Mouse (Mus musculus): Measurements from ENCODE around the gene 4930455H04Rik. TPM values are rescaled to one million over a fixed set of nuclear protein-coding genes. Genes with fewer than 3 reads are reported as not detected.

4930455H04Rik gene
- polyA plus RNA-seq, 1 experiment, result not detected

DNA sequence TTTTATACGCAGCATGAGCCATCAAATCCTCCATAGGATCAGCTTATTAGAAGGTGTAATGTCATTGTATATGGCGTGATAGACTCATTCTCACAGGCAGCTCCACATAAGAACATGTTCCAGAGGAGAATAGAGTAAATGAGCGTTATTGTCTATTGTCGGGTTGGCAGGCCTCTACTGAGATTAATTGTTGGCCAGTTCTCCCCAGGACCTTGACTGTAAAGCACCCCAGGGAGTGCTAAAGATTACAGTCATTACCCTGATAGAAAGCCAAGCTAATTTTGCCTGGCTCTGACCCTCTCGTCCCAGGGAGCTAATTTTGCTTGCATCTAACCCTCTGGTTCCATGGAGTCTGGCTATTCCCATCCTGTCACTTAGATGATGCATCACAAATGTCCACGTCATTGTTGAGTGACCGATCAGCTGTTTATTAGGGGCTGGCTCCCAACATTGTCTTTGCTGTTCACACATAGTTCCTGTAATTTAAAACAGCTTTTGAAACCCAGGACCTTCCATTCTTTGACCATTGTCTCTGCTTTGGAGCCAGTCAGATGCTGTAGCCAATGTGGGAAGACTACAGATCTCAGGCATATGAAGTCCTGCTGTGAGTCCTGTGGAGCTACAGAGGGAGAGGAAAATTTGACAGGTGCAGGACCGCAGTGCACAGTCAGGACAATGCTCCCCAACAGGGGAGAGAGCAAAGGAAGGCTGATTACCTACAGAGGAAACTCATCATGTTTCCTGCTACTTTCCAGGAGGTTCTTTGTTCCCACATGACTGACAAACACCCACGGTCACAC, 33.8 kb downstream of the 4930455H04Rik start:
- DNase-seq (ENCODE audit: low read depth), result peak; percentile 68
- TF ChIP-seq CTCF (IDR thresholded peaks at IDR 0.05; ENCODE audit: borderline replicate concordance, extremely low read depth, insufficient read depth, insufficient read length) (no peak), POLR2A (IDR thresholded peaks at IDR 0.05; ENCODE audit: borderline replicate concordance, extremely low read depth, insufficient read depth, insufficient read length, poor library complexity, severe bottlenecking) (no peak)

DNA sequence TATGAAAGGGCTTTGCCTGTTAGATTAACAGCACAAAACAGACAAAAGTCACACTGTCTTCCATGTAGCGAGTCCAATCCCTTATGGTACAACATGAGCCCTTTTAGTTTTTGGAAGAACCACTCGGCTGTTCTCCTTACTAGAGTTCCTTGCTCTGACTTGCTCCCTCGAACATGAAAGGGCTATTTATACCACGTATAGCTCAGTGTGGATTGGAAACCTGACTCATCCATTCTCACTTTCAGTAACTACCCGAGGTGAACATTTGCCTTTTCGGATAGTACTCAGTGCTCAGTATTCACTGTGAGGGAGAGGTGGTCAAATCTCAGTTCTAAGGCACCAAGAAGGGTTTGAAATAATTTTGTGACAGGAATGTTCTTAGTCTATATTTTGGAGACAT, 35.3 kb downstream of the 4930455H04Rik start:
- DNase-seq (ENCODE audit: low read depth), result no peak
- no peak for TF ChIP-seq CTCF (IDR thresholded peaks at IDR 0.05; ENCODE audit: borderline replicate concordance, extremely low read depth, insufficient read depth, insufficient read length)
- TF ChIP-seq POLR2A (IDR thresholded peaks at IDR 0.05; ENCODE audit: borderline replicate concordance, extremely low read depth, insufficient read depth, insufficient read length, poor library complexity, severe bottlenecking), result no peak

DNA sequence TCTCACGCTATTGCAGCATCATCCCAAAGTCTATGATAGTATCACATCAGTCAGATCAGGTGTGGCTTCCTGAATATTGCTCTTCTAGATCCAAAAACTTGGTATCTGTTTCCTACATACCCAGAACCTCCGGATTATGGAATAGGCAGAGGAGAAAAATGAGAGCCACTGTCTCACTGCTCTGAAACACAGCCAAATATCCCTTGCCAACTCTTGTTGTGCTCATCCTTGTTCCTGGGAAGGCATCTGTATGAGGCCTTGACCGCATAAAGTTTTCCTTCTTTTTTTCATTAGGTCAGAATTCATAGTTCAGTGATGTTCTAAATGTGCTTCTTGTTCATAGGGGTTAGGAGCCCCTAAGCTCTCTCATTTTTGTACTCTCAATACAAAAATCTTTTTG, 38.6 kb downstream of the 4930455H04Rik start:
- no peak for TF ChIP-seq POLR2A (IDR thresholded peaks at IDR 0.05; ENCODE audit: borderline replicate concordance, extremely low read depth, insufficient read depth, insufficient read length, poor library complexity, severe bottlenecking)
- no peak for TF ChIP-seq CTCF (IDR thresholded peaks at IDR 0.05; ENCODE audit: borderline replicate concordance, extremely low read depth, insufficient read depth, insufficient read length)
- DNase-seq (ENCODE audit: low read depth), result no peak

DNA sequence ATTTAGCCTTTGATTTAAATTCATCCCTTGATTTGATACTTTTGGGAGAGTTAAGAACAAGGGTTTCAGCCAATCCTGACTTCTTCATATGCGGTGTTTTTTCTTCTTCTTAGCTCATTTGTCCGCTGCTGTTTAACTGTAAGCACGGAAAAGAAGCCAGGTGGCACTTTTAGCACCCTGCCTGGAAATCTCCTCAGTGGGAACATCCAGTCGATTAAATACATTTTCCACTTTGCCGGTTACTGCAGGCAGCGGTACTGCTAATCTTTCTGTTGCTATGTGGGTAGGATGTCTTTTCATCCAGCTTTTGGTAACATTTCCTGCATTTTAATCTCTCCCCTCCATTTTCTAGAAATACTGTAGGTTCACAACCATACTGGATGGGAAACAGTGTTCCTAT, 39.3 kb downstream of the 4930455H04Rik start:
- TF ChIP-seq POLR2A (IDR thresholded peaks at IDR 0.05; ENCODE audit: borderline replicate concordance, extremely low read depth, insufficient read depth, insufficient read length, poor library complexity, severe bottlenecking) (no peak), CTCF (IDR thresholded peaks at IDR 0.05; ENCODE audit: borderline replicate concordance, extremely low read depth, insufficient read depth, insufficient read length) (no peak)
- DNase-seq (ENCODE audit: low read depth), result peak; percentile 73

DNA sequence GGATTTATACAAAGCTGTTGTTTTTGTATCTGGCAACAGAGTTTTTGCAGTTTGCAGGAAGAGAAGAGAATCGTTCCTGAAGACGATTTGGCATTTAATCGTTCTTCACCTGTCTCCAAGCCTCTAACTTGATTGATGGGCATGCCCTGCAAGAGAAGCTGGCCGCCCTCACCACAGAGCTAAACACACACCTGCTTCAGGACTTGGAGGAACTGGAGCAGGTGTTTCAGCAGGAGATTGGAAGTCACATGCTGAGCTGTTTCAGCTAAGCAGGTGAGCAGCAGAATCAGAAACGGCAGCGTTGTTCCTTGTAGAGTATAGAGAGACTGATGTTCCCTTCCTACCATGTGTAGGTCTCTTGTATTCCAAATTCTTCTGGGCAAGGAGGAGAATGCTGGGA, 42.1 kb downstream of the 4930455H04Rik start:
- DNase-seq (ENCODE audit: low read depth), result no peak
- TF ChIP-seq CTCF (IDR thresholded peaks at IDR 0.05; ENCODE audit: borderline replicate concordance, extremely low read depth, insufficient read depth, insufficient read length) (no peak), POLR2A (IDR thresholded peaks at IDR 0.05; ENCODE audit: borderline replicate concordance, extremely low read depth, insufficient read depth, insufficient read length, poor library complexity, severe bottlenecking) (no peak)

DNA sequence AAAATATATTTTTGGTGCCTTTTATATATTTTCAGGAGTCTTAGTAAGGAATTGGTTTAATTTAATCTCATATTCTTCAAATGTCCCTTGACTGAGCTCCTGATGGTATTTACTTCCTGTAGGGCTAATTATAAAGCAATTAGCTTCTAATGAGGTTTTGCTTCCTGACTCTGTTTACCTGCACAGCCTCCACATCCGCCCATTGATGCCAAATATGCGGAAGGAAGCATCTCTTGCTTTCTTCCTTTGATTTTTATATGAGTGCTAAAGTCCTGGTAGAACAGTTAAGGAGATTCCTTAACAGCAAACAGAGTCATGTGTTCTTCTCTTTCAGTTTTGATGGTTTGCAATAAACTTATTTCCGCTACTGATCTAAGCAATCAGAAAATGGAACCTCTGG, 52.3 kb downstream of the 4930455H04Rik start:
- DNase-seq (ENCODE audit: low read depth), result no peak
- TF ChIP-seq CTCF (IDR thresholded peaks at IDR 0.05; ENCODE audit: borderline replicate concordance, extremely low read depth, insufficient read depth, insufficient read length) (no peak), POLR2A (IDR thresholded peaks at IDR 0.05; ENCODE audit: borderline replicate concordance, extremely low read depth, insufficient read depth, insufficient read length, poor library complexity, severe bottlenecking) (no peak)

DNA sequence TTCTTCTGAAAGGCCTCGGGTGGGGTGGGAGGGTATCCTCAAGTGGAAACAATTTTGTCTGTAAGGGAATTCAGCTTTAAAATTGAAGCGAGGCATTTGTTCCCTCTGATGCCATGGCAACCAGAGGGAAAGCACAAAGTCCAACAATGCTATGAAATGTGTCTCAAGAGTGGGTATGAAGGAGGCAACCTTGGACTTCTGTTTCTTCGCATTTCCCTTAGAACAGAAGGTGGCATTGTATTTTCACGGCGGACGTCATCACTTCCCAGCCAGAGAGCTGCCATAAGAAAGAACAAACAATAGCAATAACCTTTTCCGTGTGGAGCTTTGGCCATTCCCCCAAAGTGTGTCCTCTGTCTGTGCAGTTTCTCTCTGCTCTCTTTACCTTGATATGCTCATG, 53.8 kb downstream of the 4930455H04Rik start:
- no peak for TF ChIP-seq POLR2A (IDR thresholded peaks at IDR 0.05; ENCODE audit: borderline replicate concordance, extremely low read depth, insufficient read depth, insufficient read length, poor library complexity, severe bottlenecking)
- TF ChIP-seq CTCF (IDR thresholded peaks at IDR 0.05; ENCODE audit: borderline replicate concordance, extremely low read depth, insufficient read depth, insufficient read length), result no peak
- DNase-seq (ENCODE audit: low read depth), result peak; percentile 26

DNA sequence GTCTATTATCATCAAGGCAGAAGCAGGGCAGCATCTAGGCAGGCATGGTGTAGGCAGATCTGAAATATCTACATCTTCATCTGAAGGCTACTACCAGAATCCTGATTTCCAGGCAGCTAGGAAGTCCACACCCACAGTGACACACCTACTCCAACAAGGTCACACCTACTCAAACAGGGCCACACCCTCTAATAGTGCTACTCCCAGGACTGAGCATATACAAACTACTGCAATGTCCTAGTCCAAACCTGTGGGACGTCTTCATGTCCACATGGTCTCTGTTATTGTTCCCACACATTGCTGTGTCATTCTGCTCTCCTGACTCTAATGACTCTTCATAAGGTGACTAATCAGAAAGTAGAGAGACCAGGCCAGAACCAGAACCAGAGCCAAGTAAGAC, 56.0 kb downstream of the 4930455H04Rik start:
- TF ChIP-seq CTCF (IDR thresholded peaks at IDR 0.05; ENCODE audit: borderline replicate concordance, extremely low read depth, insufficient read depth, insufficient read length), result no peak
- no peak for TF ChIP-seq POLR2A (IDR thresholded peaks at IDR 0.05; ENCODE audit: borderline replicate concordance, extremely low read depth, insufficient read depth, insufficient read length, poor library complexity, severe bottlenecking)
- DNase-seq (ENCODE audit: low read depth), result no peak

DNA sequence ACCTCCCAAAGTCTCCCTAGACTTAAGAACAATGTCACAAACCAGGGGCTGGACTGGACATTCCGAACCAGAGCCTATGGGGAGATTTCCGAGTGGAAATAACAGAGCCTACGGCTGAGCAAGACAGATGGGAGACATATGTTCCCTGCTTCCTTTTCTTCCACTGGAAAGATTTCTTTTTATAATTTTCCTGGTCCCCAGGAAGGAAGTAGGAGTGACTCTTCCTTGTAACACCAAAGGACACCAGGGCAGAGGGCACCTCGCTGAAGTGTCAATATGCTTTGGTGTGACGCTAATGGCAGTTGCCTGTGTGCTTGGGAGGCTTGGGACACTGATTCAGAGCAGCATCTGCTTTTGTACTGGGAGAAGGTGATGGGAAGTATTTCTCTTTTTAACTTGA, 56.5 kb downstream of the 4930455H04Rik start:
- no peak for TF ChIP-seq CTCF (IDR thresholded peaks at IDR 0.05; ENCODE audit: borderline replicate concordance, extremely low read depth, insufficient read depth, insufficient read length)
- TF ChIP-seq POLR2A (IDR thresholded peaks at IDR 0.05; ENCODE audit: borderline replicate concordance, extremely low read depth, insufficient read depth, insufficient read length, poor library complexity, severe bottlenecking), result no peak
- DNase-seq (ENCODE audit: low read depth), result no peak

DNA sequence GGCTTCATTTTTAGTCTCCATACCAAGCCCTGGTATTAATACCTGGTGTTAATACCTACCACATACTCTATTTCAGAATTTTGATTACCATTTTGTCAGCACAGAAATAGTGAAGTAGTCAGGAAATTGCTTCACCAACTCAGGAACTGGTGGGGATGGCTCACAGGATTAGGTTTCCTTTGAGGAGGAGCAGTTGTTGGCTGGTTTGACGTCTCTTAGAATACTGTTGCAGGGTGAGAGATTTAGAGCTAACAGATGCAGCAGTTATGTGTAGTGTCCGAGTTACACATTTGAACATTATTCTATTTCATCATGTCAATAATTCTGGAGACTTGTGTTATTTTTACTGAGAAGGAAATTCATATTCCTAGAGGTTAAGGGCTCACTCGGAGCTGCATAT, 57.4 kb downstream of the 4930455H04Rik start:
- no peak for TF ChIP-seq POLR2A (IDR thresholded peaks at IDR 0.05; ENCODE audit: borderline replicate concordance, extremely low read depth, insufficient read depth, insufficient read length, poor library complexity, severe bottlenecking)
- TF ChIP-seq CTCF (IDR thresholded peaks at IDR 0.05; ENCODE audit: borderline replicate concordance, extremely low read depth, insufficient read depth, insufficient read length), result no peak
- DNase-seq (ENCODE audit: low read depth), result no peak

Other genes starting within 250 kb of the 4930455H04Rik start
- 11.4 and 18.0 TPM in 2 replicates for gene Agl, start 160.1 kb upstream of the 4930455H04Rik start, polyA plus RNA-seq (2012; rRNA removed)
- gene Frrs1, start 108.8 kb upstream of the 4930455H04Rik start, polyA plus RNA-seq (2012; rRNA removed), result 2.9 and 4.0 TPM in 2 replicates
- 6.0 and 7.9 TPM in 2 replicates for gene Palmd, start 720 bp downstream of the 4930455H04Rik start, polyA plus RNA-seq (2012; rRNA removed)

All from brain, embryonic 14.5 days (tissue).